Mouse (Mus musculus) lung, postnatal 0 days (tissue): ENCODE data around the gene Ruvbl1. TPM values are rescaled to one million over a fixed set of nuclear protein-coding genes. Genes with fewer than 3 reads are reported as not detected.

ENCODE experiments used
- ATAC-seq: fragments of 200-750 bp; cut with Nextera tagmentation; 2 replicates; pipeline ENCODE4 v1.8.0; 2017; ENCODE audit warnings: moderate library complexity
- DNase-seq: peaks from one replicate; pipeline ENCODE4 v3.0.0-alpha.2; 2016; ENCODE audit warnings: low spot score
- H3K27ac ChIP-seq: fragments of 300-500 bp; sonication (generic); 2 replicates; pipeline ENCODE4 v1.5.1; 2014; ENCODE audit warnings: antibody characterized with exemption, mild to moderate bottlenecking, low read length, mixed read lengths
- H3K27me3 ChIP-seq: fragments of 300-500 bp; sonication (generic); replicated peaks from 2 replicates; pipeline ENCODE4 v1.6.1; 2014; ENCODE audit warnings: low read length, mixed read lengths; ENCODE audit not compliant: insufficient read depth
- H3K36me3 ChIP-seq: fragments of 300-500 bp; sonication (generic); 2 replicates; pipeline ENCODE4 v1.6.1; 2014; ENCODE audit warnings: low read length, mixed read lengths; ENCODE audit not compliant: insufficient read depth
- H3K4me1 ChIP-seq: fragments of 300-500 bp; sonication (generic); 2 replicates; pipeline ENCODE4 v1.6.1; 2014; ENCODE audit warnings: antibody characterized with exemption, low read depth, low read length, mixed read lengths; ENCODE audit not compliant: insufficient read depth
- H3K4me2 ChIP-seq: fragments of 300-500 bp; sonication (generic); replicated peaks from 2 replicates; pipeline ENCODE4 v1.6.1; 2014; ENCODE audit warnings: low read depth, mild to moderate bottlenecking, low read length, moderate library complexity, mixed read lengths
- H3K4me3 ChIP-seq: fragments of 300-500 bp; sonication (generic); 2 replicates; pipeline ENCODE4 v1.5.1; 2014; ENCODE audit warnings: low read depth, low read length
- H3K9ac ChIP-seq: fragments of 300-500 bp; sonication (generic); replicated peaks from 2 replicates; pipeline ENCODE4 v1.6.1; 2014; ENCODE audit warnings: low read depth, mild to moderate bottlenecking
- H3K9me3 ChIP-seq: fragments of 300-500 bp; sonication (generic); 2 replicates; pipeline ENCODE4 v1.6.1; 2016; ENCODE audit warnings: low read length, mixed read lengths
- CTCF ChIP-seq: IDR thresholded peaks from 2 replicates; pipeline ENCODE4 v1.5.1; 2016; ENCODE audit warnings: antibody characterized with exemption, mild to moderate bottlenecking
- EP300 ChIP-seq: IDR thresholded peaks from 2 replicates; pipeline ENCODE4 v1.6.1; 2016; ENCODE audit warnings: antibody characterized with exemption, mild to moderate bottlenecking, control low read depth
- WGBS: fragments of 180-500 bp; shearing (Covaris S2); extraction: QIAGEN DNeasy Blood & Tissue Kit; methylation state at CpG from one replicate; pipeline ENCODE4 v1.1.7; 2014; 5-methylcytosine and 5-hydroxymethylcytosine counted together
- polyA plus RNA-seq: library from polyadenylated mRNA; unstranded; fragments of >200 nt; fragmentation: Nextera tagmentation; extraction: Ambion mirVana; gene quantifications from 2 replicates; pipeline ENCODE4 v1.2.1, GENCODE M21; 2015

The Ruvbl1 gene
- polyA plus RNA-seq: 48.5 and 49.4 TPM in 2 replicates

- ATAC-seq (peak; percentile 100), DNase-seq (peak; percentile 98)
- Histone ChIP-seq H3K9me3 (no peaks in the 10 kb centered on the region), H3K27me3 (no peaks in the 10 kb centered on the region), H3K4me3 (peak within 1 kb of the TSS; percentile 67), H3K9ac (peak within 1 kb of the TSS; percentile 76), H3K4me2 (peak within 1 kb of the TSS; percentile 76), H3K36me3 (0 out of 2 replicates have a peak, but pooled peaks cover 6% of the 10 kb centered on the region), H3K4me1 (peaks cover 10% of the 10 kb centered on the region; the same call in 1 of the 2 replicates), H3K27ac (no peak within 1 kb of the TSS)
- peak; percentile 48; the same call in 1 of the 2 replicates for TF ChIP-seq EP300
- no peak for TF ChIP-seq CTCF
- WGBS: under 1% methylated on average over 41 of the region's 42 CpGs
These were observed at the start of gene Ruvbl1 for GRCm38 (mm10) chr6:88465181-88465920. Gene Ruvbl1 (plus strand): TSS chr6:88465409.

GRCm38 (mm10) chr6:88416130-88416758, 49.0 kb upstream of the Ruvbl1 start:
- ATAC-seq: peak; percentile 86
- WGBS: 61% methylated on average over 7 of the region's 7 CpGs
- Histone ChIP-seq H3K9ac (no peak overlapping the region), H3K4me2 (no peak overlapping the region), H3K9me3 (no peaks in the 10 kb centered on the region), H3K36me3 (no peaks in the 10 kb centered on the region), H3K4me1 (no peaks in the 10 kb centered on the region), H3K27ac (no peak overlapping the region), H3K4me3 (no peak overlapping the region), H3K27me3 (no peaks in the 10 kb centered on the region)
- TF ChIP-seq CTCF (no peak), EP300 (no peak)
- peak; percentile 60 for DNase-seq

GRCm38 (mm10) chr6:88431202-88431601, 34.0 kb upstream of the Ruvbl1 start:
- H3K4me3 ChIP-seq: no peak overlapping the region
- peak; percentile 85 for ATAC-seq
- H3K9ac ChIP-seq: no peak overlapping the region
- 5% methylated on average over 4 of the region's 4 CpGs for WGBS
- no peaks in the 10 kb centered on the region for H3K36me3 ChIP-seq
- peak; percentile 87 for TF ChIP-seq CTCF
- TF ChIP-seq EP300: no peak
- no peaks in the 10 kb centered on the region for H3K9me3 ChIP-seq
- peak; percentile 71 for DNase-seq
- H3K27ac ChIP-seq: no peak overlapping the region
- no peaks in the 10 kb centered on the region for H3K4me1 ChIP-seq
- H3K27me3 ChIP-seq: no peaks in the 10 kb centered on the region
- no peak overlapping the region for H3K4me2 ChIP-seq

GRCm38 (mm10) chr6:88435609-88436008, 29.6 kb upstream of the Ruvbl1 start:
- H3K9me3 ChIP-seq: no peaks in the 10 kb centered on the region
- H3K36me3 ChIP-seq: no peaks in the 10 kb centered on the region
- WGBS: 80% methylated on average over 7 of the region's 7 CpGs
- ATAC-seq: no peak
- DNase-seq: no peak
- no peaks in the 10 kb centered on the region for H3K27me3 ChIP-seq
- no peak overlapping the region for H3K9ac ChIP-seq
- no peaks in the 10 kb centered on the region for H3K4me1 ChIP-seq
- H3K27ac ChIP-seq: no peak overlapping the region
- H3K4me3 ChIP-seq: no peak overlapping the region
- TF ChIP-seq EP300: no peak
- TF ChIP-seq CTCF: no peak
- no peak overlapping the region for H3K4me2 ChIP-seq

- Histone ChIP-seq H3K9me3 (no peaks in the 10 kb centered on the region), H3K9ac (no peak overlapping the region), H3K27me3 (no peaks in the 10 kb centered on the region), H3K4me3 (no peak overlapping the region), H3K4me2 (no peak overlapping the region), H3K27ac (no peak overlapping the region), H3K4me1 (no peaks in the 10 kb centered on the region), H3K36me3 (no peaks in the 10 kb centered on the region)
- no peak for DNase-seq
- TF ChIP-seq EP300 (no peak), CTCF (no peak)
- 71% methylated on average over 4 of the region's 4 CpGs for WGBS
- no peak for ATAC-seq
These were observed 26.2 kb upstream of the Ruvbl1 start for GRCm38 (mm10) chr6:88439056-88439455.

- DNase-seq (no peak), ATAC-seq (no peak)
- no peak overlapping the region for H3K9ac ChIP-seq
- H3K9me3 ChIP-seq: no peaks in the 10 kb centered on the region
- H3K4me1 ChIP-seq: peaks cover 6% of the 10 kb centered on the region; the same call in 1 of the 2 replicates
- no peak overlapping the region for H3K4me3 ChIP-seq
- WGBS: 84% methylated on average over 3 of the region's 3 CpGs
- no peak overlapping the region for H3K27ac ChIP-seq
- no peaks in the 10 kb centered on the region for H3K27me3 ChIP-seq
- H3K36me3 ChIP-seq: no peaks in the 10 kb centered on the region
- TF ChIP-seq EP300: no peak
- TF ChIP-seq CTCF: no peak
- no peak overlapping the region for H3K4me2 ChIP-seq
These were observed 22.7 kb upstream of the Ruvbl1 start for GRCm38 (mm10) chr6:88442551-88442950.
